Mouse (Mus musculus): ENCODE data around the gene Ppfibp1.

Ppfibp1 gene

GRCm38 (mm10) chr6:146958694-146959093 is 70.4 kb downstream of the Ppfibp1 start:
- no peak for DNase-seq (ENCODE audit: low read depth, low spot score)

- no peak for DNase-seq (ENCODE audit: low read depth, low spot score)
Observed at GRCm38 (mm10) chr6:146959908-146960680, 71.8 kb downstream of the Ppfibp1 start.

- DNase-seq (ENCODE audit: low read depth, low spot score): no peak
Observed at GRCm38 (mm10) chr6:146960956-146961355, 72.7 kb downstream of the Ppfibp1 start.

- no peak for DNase-seq (ENCODE audit: low read depth, low spot score)
Observed at GRCm38 (mm10) chr6:146961832-146962481, 73.7 kb downstream of the Ppfibp1 start.

- DNase-seq (ENCODE audit: low read depth, low spot score): no peak
Observed at GRCm38 (mm10) chr6:146963396-146964150, 75.3 kb downstream of the Ppfibp1 start.

GRCm38 (mm10) chr6:146965139-146965772 is 77.0 kb downstream of the Ppfibp1 start:
- DNase-seq (ENCODE audit: low read depth, low spot score): no peak

- no peak for DNase-seq (ENCODE audit: low read depth, low spot score)
Observed at GRCm38 (mm10) chr6:146966446-146967019, 78.2 kb downstream of the Ppfibp1 start.

GRCm38 (mm10) chr6:146967836-146968235 is 79.5 kb downstream of the Ppfibp1 start:
- DNase-seq (ENCODE audit: low read depth, low spot score): no peak

GRCm38 (mm10) chr6:146970811-146971210 is 82.5 kb downstream of the Ppfibp1 start:
- DNase-seq (ENCODE audit: low read depth, low spot score): no peak

- no peak for DNase-seq (ENCODE audit: low read depth, low spot score)
Observed at GRCm38 (mm10) chr6:146971366-146971765, 83.1 kb downstream of the Ppfibp1 start.

GRCm38 (mm10) chr6:146972009-146972408 is 83.7 kb downstream of the Ppfibp1 start:
- no peak for DNase-seq (ENCODE audit: low read depth, low spot score)

- DNase-seq (ENCODE audit: low read depth, low spot score): no peak
Observed at GRCm38 (mm10) chr6:146972740-146973139, 84.5 kb downstream of the Ppfibp1 start.

GRCm38 (mm10) chr6:146973406-146973805 is 85.1 kb downstream of the Ppfibp1 start:
- DNase-seq (ENCODE audit: low read depth, low spot score): no peak

- no peak for DNase-seq (ENCODE audit: low read depth, low spot score)
Observed at GRCm38 (mm10) chr6:146973830-146974229, 85.5 kb downstream of the Ppfibp1 start.

- no peak for DNase-seq (ENCODE audit: low read depth, low spot score)
Observed at GRCm38 (mm10) chr6:146976446-146976845, 88.2 kb downstream of the Ppfibp1 start.

GRCm38 (mm10) chr6:146978691-146979114 is 90.4 kb downstream of the Ppfibp1 start:
- DNase-seq (ENCODE audit: low read depth, low spot score): no peak

- DNase-seq (ENCODE audit: low read depth, low spot score): no peak
Observed at GRCm38 (mm10) chr6:146979115-146979744, 90.9 kb downstream of the Ppfibp1 start.

GRCm38 (mm10) chr6:146979953-146980352 is 91.7 kb downstream of the Ppfibp1 start:
- DNase-seq (ENCODE audit: low read depth, low spot score): no peak

- no peak for DNase-seq (ENCODE audit: low read depth, low spot score)
Observed at GRCm38 (mm10) chr6:146981249-146981835, 93.1 kb downstream of the Ppfibp1 start.

- no peak for DNase-seq (ENCODE audit: low read depth, low spot score)
Observed at GRCm38 (mm10) chr6:146984569-146984968, 96.3 kb downstream of the Ppfibp1 start.

GRCm38 (mm10) chr6:146994236-146994635 is 105.9 kb downstream of the Ppfibp1 start:
- DNase-seq (ENCODE audit: low read depth, low spot score): peak; percentile 59

Data from forelimb bud, embryonic 11.5 days (tissue).